Mouse (Mus musculus): ENCODE results near the gene Rnf41.

- TF ChIP-seq CTCF (IDR thresholded peaks at IDR 0.05; ENCODE audit: extremely low read depth, insufficient read length, insufficient replicate concordance, low read depth, low read length) (no peak), POLR2A (IDR thresholded peaks at IDR 0.05; ENCODE audit: low read depth, low read length) (no peak)
Measured at GRCm38 (mm10) chr10:128486370-128486769, 74.9 kb downstream of the Rnf41 start.
